Mouse (Mus musculus) brain, embryonic 14.5 days (tissue): ENCODE results near the gene Capns2. TPM values are rescaled to one million over a fixed set of nuclear protein-coding genes. Genes with fewer than 3 reads are reported as not detected.
A peak's percentile ranks its signal among the peaks of the same experiment; 100 is the strongest.

Experiments
- DNase-seq: peaks from one replicate; pipeline ENCODE4 v3.0.0-alpha.2; 2011; ENCODE audit warnings: low read depth
- CTCF ChIP-seq: fragments of 200-500 bp; IDR thresholded peaks from 2 replicates; pipeline ENCODE4 v1.5.1; 2012; ENCODE audit warnings: inconsistent platforms, mild to moderate bottlenecking, moderate library complexity, borderline replicate concordance; ENCODE audit not compliant: insufficient read depth, insufficient read length; ENCODE audit errors: extremely low read depth
- POLR2A ChIP-seq: fragments of 200-500 bp; IDR thresholded peaks from 2 replicates; pipeline ENCODE4 v1.6.1; 2012; ENCODE audit warnings: mild to moderate bottlenecking, inconsistent platforms, borderline replicate concordance; ENCODE audit not compliant: poor library complexity, insufficient read depth, insufficient read length, severe bottlenecking; ENCODE audit errors: extremely low read depth
- polyA plus RNA-seq: library from polyadenylated mRNA; depleted of rRNA; stranded (reverse); fragments of >200 nt; gene quantifications from 2 replicates; pipeline ENCODE4 v1.2.3, GENCODE M21; 2012; rRNA removed

Gene Capns2
- polyA plus RNA-seq, 1 experiment: 1.2 TPM

GRCm38 (mm10) chr8:92916082-92916481, 14.9 kb downstream of the Capns2 start:
- TF ChIP-seq POLR2A (no peak), CTCF (no peak)
- DNase-seq: no peak

GRCm38 (mm10) chr8:92921768-92922167, 20.6 kb downstream of the Capns2 start:
- no peak for TF ChIP-seq POLR2A
- TF ChIP-seq CTCF: no peak
- DNase-seq: peak; percentile 27

GRCm38 (mm10) chr8:92928986-92929385, 27.8 kb downstream of the Capns2 start:
- no peak for TF ChIP-seq CTCF
- no peak for TF ChIP-seq POLR2A
- DNase-seq: no peak

- no peak for DNase-seq
Observed at GRCm38 (mm10) chr8:92938056-92938455, 36.8 kb downstream of the Capns2 start.

GRCm38 (mm10) chr8:92949071-92949470, 47.9 kb downstream of the Capns2 start:
- DNase-seq: no peak
- TF ChIP-seq POLR2A (no peak), CTCF (no peak)

More at GRCm38 (mm10) chr8:92938056-92938455, 36.8 kb downstream of the Capns2 start:
- TF ChIP-seq CTCF: no peak
- TF ChIP-seq POLR2A: no peak

GRCm38 (mm10) chr8:92950639-92951371, 49.6 kb downstream of the Capns2 start:
- no peak for TF ChIP-seq POLR2A
- no peak for DNase-seq

Other genes starting within 250 kb of the Capns2 start
- 2.5 and 3.4 TPM in 2 replicates for gene Irx6, start 227.1 kb upstream of the Capns2 start, polyA plus RNA-seq
- gene Mmp2, start 74.1 kb upstream of the Capns2 start, polyA plus RNA-seq: 22.0 and 29.7 TPM in 2 replicates
- gene Lpcat2, start 46.1 kb upstream of the Capns2 start, polyA plus RNA-seq: 6.7 and 7.0 TPM in 2 replicates
- gene Slc6a2, start 58.7 kb downstream of the Capns2 start, polyA plus RNA-seq: 0.82 and 2.7 TPM in 2 replicates
- gene Ces1a, start 146.8 kb downstream of the Capns2 start, polyA plus RNA-seq: not detected in 2 replicates
- not detected in 2 replicates for gene Ces1b, start 178.6 kb downstream of the Capns2 start, polyA plus RNA-seq
- gene Ces1c, start 229.9 kb downstream of the Capns2 start, polyA plus RNA-seq: not detected in 2 replicates